Mouse (Mus musculus) heart, adult 2 months (tissue): ENCODE measurements around the gene Hrg. TPM values are rescaled to one million over a fixed set of nuclear protein-coding genes. Genes with fewer than 3 reads are reported as not detected.
"Not testable (repeated sequence)": the region's sequence is repeated elsewhere in the genome, so short reads cannot be mapped to it uniquely, and the experiment has no call there.

Source experiments
- DNase-seq, 2 experiments: peaks; one replicate each; pipeline ENCODE4 v3.0.0; 2021
- H3K27ac ChIP-seq: fragments of 200-600 bp; 2 replicates; pipeline ENCODE4 v1.8.1; 2022
- H3K27me3 ChIP-seq: fragments of 200-500 bp; 2 replicates; pipeline ENCODE4 v1.6.1; 2012; ENCODE audit warnings: mild to moderate bottlenecking, low read length, inconsistent platforms, mixed read lengths; ENCODE audit not compliant: control insufficient read depth, insufficient read depth
- H3K36me3 ChIP-seq: fragments of 200-500 bp; 2 replicates; pipeline ENCODE4 v1.6.1; 2012; ENCODE audit warnings: low read length, inconsistent platforms; ENCODE audit not compliant: control insufficient read depth, insufficient read depth
- H3K4me1 ChIP-seq: fragments of 200-500 bp; 2 replicates; pipeline ENCODE4 v1.6.1; 2011; ENCODE audit warnings: low read length; ENCODE audit not compliant: control insufficient read depth, insufficient read depth
- H3K4me3 ChIP-seq: fragments of 200-600 bp; 2 replicates; pipeline ENCODE4 v1.8.1; 2022
- H3K79me2 ChIP-seq: fragments of 200-500 bp; replicated peaks from 2 replicates; pipeline ENCODE4 v1.6.1; 2012; ENCODE audit warnings: mild to moderate bottlenecking, inconsistent platforms, low read length, moderate library complexity, mixed read lengths; ENCODE audit not compliant: control insufficient read depth, insufficient read depth
- H3K9ac ChIP-seq: fragments of 200-500 bp; 2 replicates; pipeline ENCODE4 v1.6.1; 2012; ENCODE audit warnings: low read depth, mild to moderate bottlenecking, control low read depth, inconsistent platforms, low read length, mixed read lengths
- CTCF ChIP-seq: fragments of 200-600 bp; IDR thresholded peaks from 2 replicates; pipeline ENCODE4 v1.8.1; 2022; ENCODE audit warnings: antibody characterized with exemption, mild to moderate bottlenecking, moderate library complexity
- EP300 ChIP-seq: fragments of 200-500 bp; IDR thresholded peaks from 2 replicates; pipeline ENCODE4 v1.6.1; 2011; ENCODE audit warnings: low read depth, low read length, control low read depth; ENCODE audit not compliant: insufficient read depth
- POLR2A ChIP-seq: fragments of 200-500 bp; IDR thresholded peaks from 2 replicates; pipeline ENCODE4 v1.6.1; 2011; ENCODE audit warnings: mild to moderate bottlenecking, low read depth, low read length, control low read depth; ENCODE audit not compliant: insufficient read depth
- WGBS: fragments of 180-500 bp; shearing (Covaris S2); methylation state at CpG from one replicate; pipeline ENCODE4 v1.1.7; 2018; 5-methylcytosine and 5-hydroxymethylcytosine counted together
- intact Hi-C: fragments of 180-260 bp; cut with DNase I; formaldehyde crosslinking; loops from one replicate; pipeline ENCODE4 v1.15.1; 2025
- polyA plus RNA-seq: library from polyadenylated mRNA; depleted of rRNA; stranded (reverse); fragments of >200 nt; gene quantifications from 2 replicates; pipeline ENCODE4 v1.2.3, GENCODE M21; 2012
- total RNA-seq, 2 experiments: library from RNA; stranded (reverse); gene quantifications; 2 replicates each; pipeline ENCODE4 v1.2.3; 2021

Gene Hrg
- total and polyA plus RNA-seq, 3 experiments, result not detected

- no peak for TF ChIP-seq EP300
- no peak for TF ChIP-seq CTCF
- no peak for TF ChIP-seq POLR2A
- Histone ChIP-seq H3K27ac (no peak overlapping the region), H3K4me3 (no peak overlapping the region), H3K27me3 (no peaks in the 10 kb centered on the region), H3K4me1 (no peaks in the 10 kb centered on the region), H3K79me2 (no peaks in the 10 kb centered on the region), H3K36me3 (no peaks in the 10 kb centered on the region), H3K9ac (no peak overlapping the region)
- WGBS, result 82% methylated on average over 11 of the region's 11 CpGs
- intact Hi-C loops, result no loop called here
- DNase-seq, result no peak
Measured at GRCm38 (mm10) chr16:22931431-22932200, 19.3 kb upstream of the Hrg start.

DNA sequence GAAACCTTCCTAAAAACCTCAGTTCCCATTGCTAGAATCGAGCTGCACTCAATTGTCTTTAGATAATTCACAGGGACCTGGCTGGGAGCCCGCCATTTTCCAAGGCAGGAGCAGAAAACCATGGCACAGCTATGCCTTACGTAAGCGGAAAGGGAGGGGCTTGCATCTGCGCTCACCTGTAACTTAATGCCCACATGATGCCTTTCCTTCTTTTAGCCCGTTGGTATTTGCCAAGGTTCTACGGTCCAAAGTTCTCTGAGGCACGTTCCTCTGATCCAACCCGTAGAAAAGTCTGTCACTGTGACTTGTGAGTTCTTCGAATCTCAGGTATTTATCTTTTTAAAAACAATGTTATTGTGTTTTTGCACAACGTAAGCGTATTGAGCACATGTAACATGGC, 13.2 kb upstream of the Hrg start:
- H3K36me3 ChIP-seq, result no peaks in the 10 kb centered on the region
- no peak overlapping the region for H3K4me3 ChIP-seq
- 84% methylated on average over 12 of the region's 12 CpGs for WGBS
- intact Hi-C loops, result no loop called here
- H3K9ac ChIP-seq, result no peak overlapping the region
- H3K4me1 ChIP-seq, result no peaks in the 10 kb centered on the region
- DNase-seq, result no peak
- H3K27me3 ChIP-seq, result no peaks in the 10 kb centered on the region
- no peak for TF ChIP-seq CTCF
- no peak for TF ChIP-seq POLR2A
- TF ChIP-seq EP300, result no peak
- no peaks in the 10 kb centered on the region for H3K79me2 ChIP-seq
- H3K27ac ChIP-seq, result no peak overlapping the region

DNA sequence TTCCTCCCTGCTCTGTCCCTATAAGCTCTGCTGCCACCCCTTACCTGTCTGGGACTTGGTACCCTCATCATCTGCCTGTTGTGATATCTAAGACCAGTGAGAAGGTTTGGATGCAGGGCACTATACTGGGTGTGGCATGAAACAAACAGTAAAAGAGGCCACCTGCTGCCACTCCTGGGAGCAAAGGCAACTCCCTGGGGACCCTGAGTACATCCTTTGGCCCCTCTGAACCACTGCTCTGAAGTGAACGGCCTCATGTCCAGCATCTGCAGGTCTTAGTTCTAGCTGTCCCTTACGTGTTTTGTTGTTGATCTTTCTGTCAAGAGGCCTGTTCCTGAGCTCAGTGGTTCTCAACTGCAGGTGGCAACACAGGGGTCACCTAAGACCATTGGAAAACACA, 12.3 kb upstream of the Hrg start:
- Histone ChIP-seq H3K27me3 (no peaks in the 10 kb centered on the region), H3K36me3 (no peaks in the 10 kb centered on the region), H3K4me1 (no peaks in the 10 kb centered on the region), H3K27ac (no peak overlapping the region), H3K4me3 (no peak overlapping the region), H3K79me2 (no peaks in the 10 kb centered on the region), H3K9ac (no peak overlapping the region)
- intact Hi-C loops, result no loop called here
- DNase-seq, result no peak
- whole genome bisulfite sequencing, result 71% methylated on average over 2 of the region's 2 CpGs
- TF ChIP-seq EP300 (no peak), POLR2A (no peak), CTCF (no peak)

DNA sequence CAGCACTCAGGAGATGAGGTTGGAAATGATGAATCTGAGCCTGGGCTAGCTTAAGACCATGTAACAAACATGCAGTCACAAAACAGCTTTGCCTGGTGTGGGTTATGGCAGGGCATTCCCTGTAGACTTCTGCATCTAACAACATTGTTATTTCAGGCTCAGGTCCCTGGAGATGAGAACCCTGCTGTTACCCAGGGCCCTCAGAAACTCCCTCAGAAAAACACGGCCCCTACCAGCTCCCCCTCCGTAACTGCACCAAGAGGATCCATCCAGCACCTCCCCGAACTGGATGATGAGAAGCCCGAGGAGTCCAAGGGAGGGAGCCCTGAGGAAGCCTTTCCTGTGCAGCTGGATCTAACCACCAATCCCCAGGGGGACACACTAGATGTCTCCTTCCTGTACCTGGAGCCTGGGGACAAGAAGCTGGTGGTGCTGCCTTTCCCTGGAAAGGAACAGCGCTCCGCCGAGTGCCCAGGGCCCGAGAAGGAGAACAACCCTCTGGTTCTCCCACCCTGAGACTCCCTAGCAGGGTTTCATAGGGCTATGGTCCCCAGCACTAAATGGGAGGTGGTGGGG, 11.7 kb upstream of the Hrg start:
- no peak for DNase-seq
- Histone ChIP-seq H3K9ac (no peak overlapping the region), H3K36me3 (no peaks in the 10 kb centered on the region), H3K4me3 (no peak overlapping the region), H3K4me1 (no peaks in the 10 kb centered on the region), H3K27me3 (no peaks in the 10 kb centered on the region), H3K27ac (no peak overlapping the region), H3K79me2 (no peaks in the 10 kb centered on the region)
- 58% methylated on average over 8 of the region's 8 CpGs for WGBS
- TF ChIP-seq CTCF (no peak), EP300 (no peak), POLR2A (no peak)
- intact Hi-C loops, result no loop called here

DNA sequence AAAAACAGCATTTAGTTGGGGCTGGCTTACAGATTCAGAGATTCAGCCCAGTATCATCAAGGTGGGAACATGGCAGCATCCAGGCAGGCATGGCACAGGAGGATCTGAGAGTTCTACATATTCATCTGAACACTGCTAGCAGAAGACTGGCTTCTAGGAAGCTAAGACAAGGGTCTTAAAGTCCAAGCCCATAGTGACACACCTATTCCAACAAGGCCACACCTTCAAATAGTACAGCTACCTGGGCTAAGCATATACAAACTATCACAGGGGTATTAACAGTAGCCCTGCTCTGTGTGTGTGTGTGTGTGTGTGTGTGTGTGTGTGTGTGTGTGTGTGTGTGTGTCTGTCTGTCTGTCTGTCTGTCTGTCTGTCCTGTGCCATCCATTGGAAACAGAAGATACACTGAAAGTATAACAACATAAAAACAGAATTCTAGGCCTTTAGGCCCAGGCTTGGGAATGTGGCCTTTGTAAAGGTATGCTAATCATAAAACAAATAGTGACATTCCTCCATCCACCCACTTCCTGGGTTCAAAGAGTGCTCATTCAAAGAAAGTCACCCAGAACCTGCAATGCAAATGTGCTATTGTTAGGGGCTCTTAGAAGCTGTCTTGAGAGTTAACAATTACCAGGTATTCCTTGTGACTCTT, 8.9 kb upstream of the Hrg start:
- DNase-seq, H3K79me2 ChIP-seq, H3K4me1 ChIP-seq, H3K27me3 ChIP-seq, H3K36me3 ChIP-seq, H3K9ac ChIP-seq, H3K27ac ChIP-seq, H3K4me3 ChIP-seq, intact Hi-C loops: not testable (repeated sequence)

GRCm38 (mm10) chr16:22947371-22947770, 3.5 kb upstream of the Hrg start:
- Histone ChIP-seq H3K79me2 (no peaks in the 10 kb centered on the region), H3K4me1 (no peaks in the 10 kb centered on the region), H3K36me3 (no peaks in the 10 kb centered on the region), H3K4me3 (no peak overlapping the region), H3K9ac (no peak overlapping the region), H3K27me3 (no peaks in the 10 kb centered on the region), H3K27ac (no peak overlapping the region)
- DNase-seq, result no peak
- WGBS, result 84% methylated on average over 2 of the region's 2 CpGs
- TF ChIP-seq POLR2A (no peak), EP300 (no peak), CTCF (no peak)
- intact Hi-C loops, result no loop called here
